Mouse (Mus musculus) kidney, postnatal 0 days (tissue): Measurements from ENCODE around the gene Ak5. TPM values are rescaled to one million over a fixed set of nuclear protein-coding genes. Genes with fewer than 3 reads are reported as not detected.

Experiments
- ATAC-seq: fragments of 200-750 bp; cut with Nextera tagmentation; replicated peaks from 2 replicates; pipeline ENCODE4 v1.8.0; 2017; ENCODE audit warnings: low read depth, moderate number of reproducible peaks, moderate TSS enrichment, moderate library complexity; ENCODE audit not compliant: low FRiP score
- DNase-seq: peaks from one replicate; pipeline ENCODE4 v3.0.0-alpha.2; 2016; ENCODE audit warnings: low spot score
- H3K27ac ChIP-seq: fragments of 300-500 bp; sonication (generic); 2 replicates; pipeline ENCODE4 v1.5.1; 2014; ENCODE audit warnings: mild to moderate bottlenecking
- H3K27me3 ChIP-seq: fragments of 300-500 bp; sonication (generic); 2 replicates; pipeline ENCODE4 v1.6.1; 2014; ENCODE audit warnings: low read length, mixed read lengths; ENCODE audit not compliant: insufficient read depth
- H3K36me3 ChIP-seq: fragments of 300-500 bp; sonication (generic); 2 replicates; pipeline ENCODE4 v1.6.1; 2014; ENCODE audit warnings: low read length, mixed read lengths; ENCODE audit not compliant: insufficient read depth
- H3K4me1 ChIP-seq: fragments of 300-500 bp; sonication (generic); replicated peaks from 2 replicates; pipeline ENCODE4 v1.6.1; 2014; ENCODE audit warnings: antibody characterized with exemption, low read length, mixed read lengths; ENCODE audit not compliant: insufficient read depth
- H3K4me2 ChIP-seq: fragments of 300-500 bp; sonication (generic); 2 replicates; pipeline ENCODE4 v1.6.1; 2014; ENCODE audit warnings: mild to moderate bottlenecking, low read length, moderate library complexity, mixed read lengths
- H3K4me3 ChIP-seq: fragments of 300-500 bp; sonication (generic); replicated peaks from 2 replicates; pipeline ENCODE4 v1.5.1; 2014; ENCODE audit warnings: low read depth, low read length
- H3K9ac ChIP-seq: fragments of 300-500 bp; sonication (generic); 2 replicates; pipeline ENCODE4 v1.6.1; 2014; ENCODE audit warnings: low read depth, low read length
- H3K9me3 ChIP-seq: fragments of 300-500 bp; sonication (generic); replicated peaks from 2 replicates; pipeline ENCODE4 v1.6.1; 2016; ENCODE audit warnings: low read length, inconsistent platforms, mixed read lengths
- CTCF ChIP-seq: IDR thresholded peaks from 2 replicates; pipeline ENCODE4 v1.5.1; 2016; ENCODE audit warnings: antibody characterized with exemption, low read depth, mild to moderate bottlenecking, moderate library complexity
- WGBS: fragments of 180-500 bp; shearing (Covaris S2); extraction: QIAGEN DNeasy Blood & Tissue Kit; methylation state at CpG from one replicate; pipeline ENCODE4 v1.1.7; 2014; 5-methylcytosine and 5-hydroxymethylcytosine counted together
- polyA plus RNA-seq: library from polyadenylated mRNA; unstranded; fragments of >200 nt; fragmentation: Nextera tagmentation; extraction: Ambion mirVana; gene quantifications from 2 replicates; pipeline ENCODE4 v1.2.1, GENCODE M21; 2015

Ak5 gene
- polyA plus RNA-seq, 1 experiment from 2014 or later = 4.6 TPM

GRCm38 (mm10) chr3:152507900-152508299, 160.3 kb downstream of the Ak5 start:
- Histone ChIP-seq H3K9me3 (no peaks in the 10 kb centered on the region), H3K4me3 (no peak overlapping the region), H3K4me1 (no peaks in the 10 kb centered on the region), H3K9ac (no peak overlapping the region), H3K27me3 (no peaks in the 10 kb centered on the region), H3K36me3 (no peaks in the 10 kb centered on the region), H3K27ac (no peak overlapping the region), H3K4me2 (no peak overlapping the region)
- no peak for ATAC-seq
- WGBS = 66% methylated on average over 8 of the region's 8 CpGs
- no peak for DNase-seq
- TF ChIP-seq CTCF = no peak

GRCm38 (mm10) chr3:152498968-152499696, 169.0 kb downstream of the Ak5 start:
- 84% methylated on average over 2 of the region's 2 CpGs for WGBS
- ATAC-seq = no peak
- H3K9ac ChIP-seq = no peak overlapping the region

GRCm38 (mm10) chr3:152497842-152498241, 170.3 kb downstream of the Ak5 start:
- Histone ChIP-seq H3K9ac (no peak overlapping the region), H3K27ac (no peak overlapping the region), H3K4me2 (no peak overlapping the region), H3K4me1 (no peaks in the 10 kb centered on the region), H3K9me3 (no peaks in the 10 kb centered on the region), H3K36me3 (no peaks in the 10 kb centered on the region), H3K4me3 (no peak overlapping the region), H3K27me3 (no peaks in the 10 kb centered on the region)
- WGBS = 80% methylated on average over 2 of the region's 2 CpGs
- ATAC-seq (no peak), DNase-seq (no peak)
- no peak for TF ChIP-seq CTCF

More at GRCm38 (mm10) chr3:152498968-152499696, 169.0 kb downstream of the Ak5 start:
- Histone ChIP-seq H3K27ac (no peak overlapping the region), H3K4me1 (no peaks in the 10 kb centered on the region), H3K4me2 (no peak overlapping the region), H3K9me3 (no peaks in the 10 kb centered on the region), H3K27me3 (no peaks in the 10 kb centered on the region), H3K36me3 (no peaks in the 10 kb centered on the region), H3K4me3 (no peak overlapping the region)
- no peak for DNase-seq
- no peak for TF ChIP-seq CTCF

GRCm38 (mm10) chr3:152497084-152497483, 171.1 kb downstream of the Ak5 start:
- no peak for TF ChIP-seq CTCF
- Histone ChIP-seq H3K27ac (no peak overlapping the region), H3K4me2 (no peak overlapping the region), H3K36me3 (no peaks in the 10 kb centered on the region), H3K27me3 (no peaks in the 10 kb centered on the region), H3K9me3 (no peaks in the 10 kb centered on the region), H3K4me1 (no peaks in the 10 kb centered on the region), H3K4me3 (no peak overlapping the region), H3K9ac (no peak overlapping the region)
- 42% methylated on average over 7 of the region's 7 CpGs for WGBS
- DNase-seq = no peak
- ATAC-seq = no peak

- H3K27me3 ChIP-seq = no peaks in the 10 kb centered on the region
- WGBS = 70% methylated on average over 8 of the region's 8 CpGs
These were observed 172.7 kb downstream of the Ak5 start for GRCm38 (mm10) chr3:152495415-152495898.

GRCm38 (mm10) chr3:152494667-152495360, 173.3 kb downstream of the Ak5 start:
- DNase-seq = no peak
- Histone ChIP-seq H3K9ac (no peak overlapping the region), H3K9me3 (no peaks in the 10 kb centered on the region), H3K4me1 (no peaks in the 10 kb centered on the region), H3K4me2 (no peak overlapping the region), H3K27me3 (no peaks in the 10 kb centered on the region), H3K27ac (no peak overlapping the region), H3K4me3 (no peak overlapping the region), H3K36me3 (no peaks in the 10 kb centered on the region)
- 45% methylated on average over 12 of the region's 12 CpGs for WGBS
- no peak for ATAC-seq
- TF ChIP-seq CTCF = no peak

More at GRCm38 (mm10) chr3:152495415-152495898, 172.7 kb downstream of the Ak5 start:
- Histone ChIP-seq H3K27ac (no peak overlapping the region), H3K9me3 (no peaks in the 10 kb centered on the region), H3K36me3 (no peaks in the 10 kb centered on the region), H3K4me1 (no peaks in the 10 kb centered on the region), H3K9ac (no peak overlapping the region), H3K4me3 (no peak overlapping the region), H3K4me2 (no peak overlapping the region)
- peak; percentile 46 for ATAC-seq
- DNase-seq = no peak
- TF ChIP-seq CTCF = no peak
